Mouse (Mus musculus) embryo, embryonic 11.5 days (tissue): ENCODE measurements at regions not wholly inside any gene's neighbourhood (a gene's known extent, or its start where the extent isn't known, plus 50 kb on each side); places are given as distances from the start of the nearest gene placed in this dataset.
"Not testable (repeated sequence)": the region's sequence is repeated elsewhere in the genome, so short reads cannot be mapped to it uniquely, and the experiment has no call there.

ENCODE experiments used
- DNase-seq: peaks from one replicate; pipeline ENCODE4 v3.0.0-alpha.2; 2012; ENCODE audit warnings: low read depth, low spot score

- DNase-seq = peak; percentile 65
Measured at GRCm38 (mm10) chr17:17293932-17294534, 80.1 kb upstream of the Riok2 start.

GRCm38 (mm10) chr17:17295037-17295436, 79.1 kb upstream of the Riok2 start:
- not testable (repeated sequence) for DNase-seq

GRCm38 (mm10) chr17:17303496-17303895, 70.6 kb upstream of the Riok2 start:
- DNase-seq = not testable (repeated sequence)
